Mouse (Mus musculus): ENCODE results near the gene Fbxo33.
"Not testable (repeated sequence)": the region's sequence is repeated elsewhere in the genome, so short reads cannot be mapped to it uniquely, and the experiment has no call there.

The Fbxo33 gene

DNA sequence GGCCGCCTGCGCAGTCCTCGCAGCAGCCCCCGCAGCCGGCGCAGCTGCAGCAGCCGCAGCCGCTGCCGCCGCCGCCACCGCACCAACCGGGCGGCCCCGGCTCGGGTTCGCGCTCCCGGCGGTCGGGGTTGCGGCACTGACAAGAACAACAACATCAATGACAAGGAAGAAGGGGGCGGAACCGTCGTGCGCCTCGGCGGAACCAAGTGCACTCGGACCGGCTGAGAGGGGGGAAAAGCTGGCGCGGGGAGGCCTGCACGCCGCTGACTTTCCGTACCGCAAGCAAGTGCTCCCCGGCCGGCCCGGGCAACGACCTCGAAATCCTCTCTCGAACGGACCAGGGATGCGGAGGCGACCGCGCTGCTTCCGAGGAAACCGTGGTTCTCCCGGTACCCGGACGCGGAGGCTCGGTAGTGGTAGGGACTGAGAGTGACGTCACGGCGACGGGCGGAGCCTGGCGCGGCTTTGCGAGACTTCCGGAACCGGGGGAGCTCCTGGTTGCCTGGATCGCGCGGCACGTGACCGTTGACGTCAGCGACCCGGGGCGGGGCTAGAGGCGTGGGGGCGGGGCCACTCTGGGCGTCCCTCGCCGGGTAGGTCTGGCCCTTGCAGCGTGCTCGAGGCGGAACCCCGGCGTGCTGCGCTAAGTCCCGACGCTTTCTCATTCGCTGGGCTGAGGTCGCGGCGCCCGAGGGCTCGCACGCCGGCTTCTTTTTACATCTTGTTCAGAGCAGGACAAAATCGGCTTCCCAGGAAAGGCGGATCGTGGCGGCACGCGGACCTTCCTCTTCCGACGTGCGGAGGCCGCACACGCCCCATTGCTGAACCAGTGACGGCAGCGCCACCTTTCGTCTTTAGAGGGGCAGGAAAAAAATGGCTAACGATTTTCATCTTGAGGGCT is at the start of gene Fbxo33:
Gene Fbxo33 (minus strand): TSS at position 401 of the 901 bp plus-strand sequence.
- peak; percentile 47 for DNase-seq (ENCODE audit: extremely low read depth, low read depth, low spot score)

DNA sequence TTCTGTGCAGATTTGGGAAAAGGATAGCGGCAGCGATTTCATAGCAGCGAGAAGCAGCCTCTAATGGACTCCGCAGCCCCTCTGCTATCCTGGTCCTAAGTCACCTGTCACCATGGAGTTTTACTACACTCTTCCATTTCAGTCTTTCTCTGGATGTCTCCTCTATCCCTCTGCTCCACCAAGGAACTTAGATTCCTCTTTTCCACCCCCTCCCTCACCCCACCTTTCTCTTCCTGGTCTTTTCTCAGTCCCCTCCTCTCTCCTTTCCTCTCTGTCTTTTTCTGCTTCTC is 46.4 kb upstream of the Fbxo33 start:
- DNase-seq (ENCODE audit: extremely low read depth, low read depth, low spot score): no peak

- no peak for DNase-seq (ENCODE audit: extremely low read depth, low read depth, low spot score)
Observed at GRCm38 (mm10) chr12:59265207-59265941, 45.8 kb upstream of the Fbxo33 start.

GRCm38 (mm10) chr12:59262841-59263240 is 43.3 kb upstream of the Fbxo33 start:
- DNase-seq (ENCODE audit: extremely low read depth, low read depth, low spot score): no peak

DNA sequence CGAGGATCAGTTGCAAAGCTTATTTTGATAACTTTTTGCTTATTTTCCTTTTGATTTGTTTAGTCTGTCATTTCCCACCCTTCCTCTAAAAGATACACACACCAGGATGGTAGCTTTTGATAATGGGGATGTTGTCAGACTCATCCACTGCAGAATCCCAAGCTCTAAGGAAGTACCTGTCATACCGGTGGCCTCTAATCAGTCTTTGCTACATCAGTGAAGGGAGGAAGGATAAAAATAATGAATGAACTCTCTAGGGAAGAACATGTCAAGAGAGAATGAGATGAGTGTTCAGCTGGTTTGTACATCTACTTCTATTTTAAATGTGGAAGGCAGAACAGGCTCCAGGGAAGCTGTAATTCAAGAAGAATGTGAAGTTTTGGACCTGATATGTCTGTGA is 41.3 kb upstream of the Fbxo33 start:
- no peak for DNase-seq (ENCODE audit: extremely low read depth, low read depth, low spot score)

DNA sequence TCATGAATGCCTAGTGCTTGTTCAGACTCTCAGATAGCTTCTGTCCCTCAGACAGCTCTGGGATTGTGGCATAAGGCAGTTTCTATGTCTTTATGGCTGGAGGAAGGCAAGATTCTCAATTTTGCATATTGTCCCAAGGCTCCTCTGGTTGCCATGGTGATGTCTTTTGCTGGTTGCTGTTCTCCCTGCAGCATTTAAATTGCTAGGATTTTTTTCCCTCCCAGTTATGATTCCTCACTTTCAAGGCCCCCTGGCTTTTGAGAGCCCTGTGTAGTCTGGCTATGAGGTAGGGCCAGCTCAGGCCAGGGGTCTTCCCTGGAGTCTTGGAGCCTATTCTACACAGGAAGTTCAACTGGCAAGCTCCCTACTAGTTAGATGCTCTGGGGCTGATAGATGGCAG is 40.8 kb upstream of the Fbxo33 start:
- no peak for DNase-seq (ENCODE audit: extremely low read depth, low read depth, low spot score)

DNA sequence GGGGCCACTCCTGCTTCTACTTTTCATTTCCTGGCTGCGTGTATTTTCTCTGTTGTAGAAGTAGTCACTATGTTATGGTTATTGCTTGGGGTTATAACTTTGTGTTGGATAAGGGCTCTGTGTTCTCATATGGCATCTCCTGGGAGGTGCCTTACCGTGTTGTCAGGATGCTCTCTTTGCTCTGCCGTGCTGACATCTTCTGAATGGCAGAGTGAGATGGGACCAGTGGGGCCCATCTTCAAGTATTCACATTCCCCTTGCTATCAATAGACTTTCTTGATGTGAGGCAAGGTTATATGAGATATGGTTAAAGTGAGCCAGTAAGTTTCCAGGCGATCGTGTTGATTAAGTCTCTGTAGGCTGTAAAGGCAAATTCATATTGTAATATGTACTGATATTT is 39.5 kb upstream of the Fbxo33 start:
- DNase-seq (ENCODE audit: extremely low read depth, low read depth, low spot score): no peak

DNA sequence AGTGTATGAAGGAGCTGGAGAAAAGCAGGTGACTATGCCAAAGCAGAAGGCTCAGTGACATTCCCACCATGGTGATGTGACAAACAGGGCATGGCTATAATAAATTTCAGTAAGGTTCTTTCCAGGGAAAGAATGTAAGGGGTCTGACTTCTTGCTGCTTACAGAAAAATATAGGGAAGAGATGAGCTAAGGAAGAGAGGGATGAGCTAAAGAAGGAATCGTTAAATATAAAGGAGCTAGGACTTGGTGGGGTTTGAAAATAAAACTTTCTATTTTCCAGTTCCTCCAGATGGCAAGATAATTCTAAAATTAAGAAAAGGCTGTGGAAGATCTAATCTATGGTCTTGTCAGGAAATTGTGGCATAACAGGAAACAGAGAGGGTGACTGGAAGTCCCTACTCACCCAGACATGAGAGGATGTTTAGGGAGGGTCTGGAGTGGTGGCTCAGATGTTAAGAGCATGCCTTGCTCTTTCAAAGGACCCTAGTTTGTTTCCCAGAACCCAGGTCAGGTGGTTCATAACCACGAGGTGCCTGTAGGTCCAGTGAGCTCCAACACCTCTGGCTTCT is 30.8 kb upstream of the Fbxo33 start:
- DNase-seq (ENCODE audit: extremely low read depth, low read depth, low spot score): no peak

GRCm38 (mm10) chr12:59248969-59249368 is 29.4 kb upstream of the Fbxo33 start:
- no peak for DNase-seq (ENCODE audit: extremely low read depth, low read depth, low spot score)

DNA sequence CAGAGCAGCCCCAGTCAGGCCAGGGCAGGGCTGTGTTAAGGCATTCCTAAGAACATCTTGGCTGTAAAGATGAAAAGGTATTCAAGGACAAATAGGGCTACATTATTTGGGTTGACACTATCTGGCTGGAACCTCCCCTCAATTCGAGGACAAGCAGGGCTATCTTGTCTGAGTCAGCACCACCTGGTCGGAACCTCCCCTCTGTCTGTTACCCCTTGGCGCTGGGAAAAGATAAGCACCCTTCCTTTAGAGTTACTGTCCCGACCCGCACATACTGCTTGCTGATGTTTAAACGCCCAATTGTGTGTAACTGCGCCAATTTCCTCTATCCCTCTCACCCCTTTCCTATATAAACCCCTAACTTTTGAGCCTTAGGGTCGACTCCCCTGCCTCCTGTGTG is 21.5 kb upstream of the Fbxo33 start:
- DNase-seq (ENCODE audit: extremely low read depth, low read depth, low spot score): not testable (repeated sequence)

DNA sequence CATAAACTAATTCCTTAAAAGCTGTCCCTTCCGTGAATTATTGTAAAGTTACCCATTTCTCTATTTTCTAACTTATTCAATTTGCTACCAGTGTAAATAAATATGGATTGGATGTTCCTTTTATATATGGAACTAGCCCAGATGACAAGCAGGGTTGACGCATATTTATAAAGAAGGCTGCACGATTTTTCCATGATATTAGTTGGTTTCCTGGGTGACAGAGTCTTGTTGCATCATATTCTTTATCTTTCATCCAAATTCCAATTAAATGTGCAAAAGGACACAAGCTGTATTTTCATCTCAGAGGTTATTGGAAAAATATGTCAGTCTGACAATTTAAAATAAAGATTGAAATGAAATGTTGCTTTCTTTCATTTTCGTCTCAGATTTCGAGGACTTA is 18.9 kb upstream of the Fbxo33 start:
- no peak for DNase-seq (ENCODE audit: extremely low read depth, low read depth, low spot score)

DNA sequence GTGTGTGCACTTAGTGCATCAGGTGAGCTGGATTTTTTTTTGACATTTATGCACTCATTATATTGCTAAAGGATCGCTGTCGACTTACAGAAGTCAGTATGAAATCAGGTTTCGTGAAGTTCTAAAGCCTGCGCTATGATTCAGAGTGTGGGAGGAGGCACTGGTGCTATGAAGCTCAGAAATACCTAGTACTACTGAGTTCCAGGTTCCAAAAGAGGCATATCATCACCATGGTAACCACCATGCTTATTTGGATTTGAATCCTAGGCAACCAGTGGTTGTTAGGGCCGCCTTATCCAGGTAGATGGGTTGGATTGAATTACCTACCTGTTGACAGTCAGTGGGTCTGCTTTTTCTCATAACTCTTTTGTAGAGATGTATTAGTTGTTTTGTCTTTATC is 8.9 kb upstream of the Fbxo33 start:
- no peak for DNase-seq (ENCODE audit: extremely low read depth, low read depth, low spot score)

GRCm38 (mm10) chr12:59218640-59219321 is 744 bp downstream of the Fbxo33 start:
- no peak for DNase-seq (ENCODE audit: extremely low read depth, low read depth, low spot score)

GRCm38 (mm10) chr12:59217331-59217730 is 2.2 kb downstream of the Fbxo33 start:
- DNase-seq (ENCODE audit: extremely low read depth, low read depth, low spot score): no peak

DNA sequence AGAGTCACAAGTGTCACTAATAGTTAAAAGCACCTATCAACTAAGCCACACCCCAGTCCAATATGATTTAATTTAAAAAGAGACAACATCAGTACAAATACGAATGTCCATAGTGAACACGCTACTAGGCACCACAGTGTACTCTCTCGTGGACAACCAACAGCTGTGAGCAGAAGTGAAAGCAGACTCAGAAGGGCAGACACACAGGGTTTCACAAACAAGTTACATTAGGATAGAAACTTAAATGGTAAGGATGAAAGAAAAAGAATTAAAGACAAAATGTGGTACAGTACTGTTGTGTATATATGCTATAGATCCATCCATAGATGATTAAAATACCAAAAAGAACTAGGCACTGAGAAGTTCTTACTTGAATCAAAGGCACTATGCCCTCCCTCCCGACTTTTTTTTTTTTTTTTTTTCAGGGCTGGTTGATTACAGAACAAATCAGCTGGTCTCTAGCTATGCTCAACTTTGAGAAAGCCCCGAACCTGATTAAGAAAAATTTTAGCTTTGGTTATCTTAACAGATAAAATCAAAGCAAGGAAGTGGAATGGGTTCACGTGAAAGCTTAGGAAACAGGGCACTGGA is 2.8 kb downstream of the Fbxo33 start:
- DNase-seq (ENCODE audit: extremely low read depth, low read depth, low spot score): no peak

GRCm38 (mm10) chr12:59216176-59216575 is 3.3 kb downstream of the Fbxo33 start:
- no peak for DNase-seq (ENCODE audit: extremely low read depth, low read depth, low spot score)

DNA sequence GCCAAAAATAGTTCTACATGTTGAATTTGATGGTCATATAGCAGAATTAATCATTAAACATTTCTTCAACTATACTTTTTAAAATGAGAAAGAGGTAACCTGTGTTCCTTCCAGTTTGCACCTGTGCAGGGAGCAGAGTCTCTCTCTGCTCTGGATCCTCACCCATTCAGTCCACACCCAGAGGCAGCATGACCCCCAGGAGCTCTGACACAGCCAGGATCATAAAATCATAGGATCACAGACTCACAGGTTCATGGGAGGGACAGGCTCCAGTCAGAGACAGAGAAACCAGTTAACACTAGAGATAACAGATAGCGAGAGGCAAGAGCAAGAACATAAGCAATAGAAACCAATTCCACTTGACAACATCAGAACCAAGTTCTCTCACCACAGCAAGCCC is 11.7 kb downstream of the Fbxo33 start:
- DNase-seq (ENCODE audit: extremely low read depth, low read depth, low spot score): no peak

DNA sequence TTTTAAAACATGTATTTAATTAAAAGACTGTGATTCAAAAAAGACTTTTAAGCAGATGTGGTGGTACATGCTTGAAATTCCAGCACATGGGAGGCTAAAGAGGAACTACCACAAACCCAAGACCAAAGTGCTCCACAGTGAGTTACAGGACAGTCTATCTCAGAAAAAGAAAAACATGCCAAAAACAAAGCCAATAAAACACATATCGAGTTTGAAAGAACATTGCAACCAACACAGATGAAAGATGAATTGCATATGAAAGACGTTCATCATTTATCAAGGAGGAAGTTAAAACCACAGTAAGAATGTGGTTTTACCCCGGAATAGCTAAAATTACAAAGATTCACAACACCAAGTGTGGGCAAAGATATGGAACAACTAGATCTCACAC is 12.5 kb downstream of the Fbxo33 start:
- no peak for DNase-seq (ENCODE audit: extremely low read depth, low read depth, low spot score)

DNA sequence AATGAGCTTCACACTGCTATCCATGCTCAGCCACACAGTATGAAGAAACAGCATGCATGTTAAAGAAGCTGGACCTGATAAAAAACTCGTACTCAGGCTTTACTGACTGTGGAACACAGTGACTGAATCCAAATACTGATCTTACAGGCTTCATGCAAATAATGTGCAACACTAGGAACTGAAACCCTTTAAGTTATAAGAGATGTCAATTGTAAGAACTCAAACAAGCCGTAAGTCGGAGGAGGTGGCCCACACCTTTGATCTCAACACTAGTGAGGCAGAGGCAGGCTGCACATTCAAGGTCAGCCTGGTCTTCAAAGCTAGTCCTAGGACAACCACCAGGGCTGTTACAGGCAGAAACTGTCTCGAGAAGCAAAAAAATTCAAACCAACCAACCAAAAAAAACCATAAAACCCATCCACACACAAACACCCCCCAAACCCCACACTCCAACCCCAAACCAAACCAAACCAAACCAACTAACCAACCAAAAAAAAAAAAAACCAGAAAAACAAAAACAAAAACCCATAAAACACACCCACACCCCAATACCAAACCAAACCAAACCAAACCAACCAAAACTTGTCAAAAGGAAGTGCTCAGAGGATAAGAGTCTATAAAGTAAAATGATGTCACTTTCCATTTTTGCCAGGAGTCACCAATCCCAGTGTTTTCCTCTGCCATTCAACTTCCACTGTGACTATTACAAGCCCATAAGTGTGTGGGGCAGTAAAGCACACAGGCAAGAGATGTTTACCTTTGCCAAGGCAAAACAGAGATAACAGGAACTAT is 13.1 kb downstream of the Fbxo33 start:
- no peak for DNase-seq (ENCODE audit: extremely low read depth, low read depth, low spot score)

- DNase-seq (ENCODE audit: extremely low read depth, low read depth, low spot score): no peak
Observed at GRCm38 (mm10) chr12:59205571-59205970, 14.0 kb downstream of the Fbxo33 start.
